Mouse (Mus musculus) heart, postnatal 0 days (tissue): ENCODE measurements around the gene Prkaa2. TPM values are rescaled to one million over a fixed set of nuclear protein-coding genes. Genes with fewer than 3 reads are reported as not detected.

Experiments
- ATAC-seq: fragments of 200-750 bp; cut with Nextera tagmentation; 2 replicates; pipeline ENCODE4 v1.8.0; 2017; ENCODE audit warnings: low read depth, moderate number of reproducible peaks, moderate library complexity; ENCODE audit not compliant: insufficient read depth
- DNase-seq: peaks from one replicate; pipeline ENCODE4 v3.0.0-alpha.2; 2016; ENCODE audit warnings: low spot score
- H3K27ac ChIP-seq: fragments of 300-500 bp; sonication (generic); 2 replicates; pipeline ENCODE4 v1.5.1; 2014; ENCODE audit warnings: low read depth, mild to moderate bottlenecking
- H3K27me3 ChIP-seq: fragments of 300-500 bp; sonication (generic); 2 replicates; pipeline ENCODE4 v1.6.1; 2014; ENCODE audit warnings: low read length, mixed read lengths; ENCODE audit not compliant: control insufficient read depth, insufficient read depth
- H3K36me3 ChIP-seq: fragments of 300-500 bp; sonication (generic); replicated peaks from 2 replicates; pipeline ENCODE4 v1.6.1; 2014; ENCODE audit warnings: low read length, mixed read lengths; ENCODE audit not compliant: control insufficient read depth, insufficient read depth
- H3K4me1 ChIP-seq: fragments of 300-500 bp; sonication (generic); 2 replicates; pipeline ENCODE4 v1.6.1; 2014; ENCODE audit warnings: antibody characterized with exemption; ENCODE audit not compliant: control insufficient read depth, insufficient read depth
- H3K4me2 ChIP-seq: fragments of 300-500 bp; sonication (generic); 2 replicates; pipeline ENCODE4 v1.6.1; 2014; ENCODE audit warnings: low read depth, mild to moderate bottlenecking, low read length, moderate library complexity
- H3K4me3 ChIP-seq: fragments of 300-500 bp; sonication (generic); 2 replicates; pipeline ENCODE4 v1.5.1; 2014; ENCODE audit warnings: low read depth, low read length
- H3K9ac ChIP-seq: fragments of 300-500 bp; sonication (generic); replicated peaks from 2 replicates; pipeline ENCODE4 v1.6.1; 2014; ENCODE audit warnings: low read depth, low read length, mixed read lengths
- H3K9me3 ChIP-seq: fragments of 300-500 bp; sonication (generic); replicated peaks from 2 replicates; pipeline ENCODE4 v1.6.1; 2016; ENCODE audit warnings: low read length; ENCODE audit not compliant: control insufficient read depth
- CTCF ChIP-seq: IDR thresholded peaks from 2 replicates; pipeline ENCODE4 v1.5.1; 2016; ENCODE audit warnings: antibody characterized with exemption, control low read depth, low read depth
- EP300 ChIP-seq: IDR thresholded peaks from 2 replicates; pipeline ENCODE4 v1.6.1; 2016; ENCODE audit warnings: antibody characterized with exemption, low read depth
- WGBS: fragments of 180-500 bp; shearing (Covaris S2); extraction: QIAGEN DNeasy Blood & Tissue Kit; methylation state at CpG from one replicate; pipeline ENCODE4 v1.1.7; 2014; 5-methylcytosine and 5-hydroxymethylcytosine counted together
- polyA plus RNA-seq: library from polyadenylated mRNA; unstranded; fragments of >200 nt; fragmentation: Nextera tagmentation; extraction: Ambion mirVana; gene quantifications from 2 replicates; pipeline ENCODE4 v1.2.1, GENCODE M21; 2015
- total RNA-seq: library from RNA; depleted of rRNA; stranded (reverse); fragments of >200 nt; gene quantifications from 2 replicates; pipeline ENCODE4 v1.2.3, GENCODE M21; 2014; ENCODE audit warnings: low replicate concordance; rRNA removed

Prkaa2 gene
- total and polyA plus RNA-seq, 2 experiments from 2014 or later: 35.6 to 64.3 TPM

DNA sequence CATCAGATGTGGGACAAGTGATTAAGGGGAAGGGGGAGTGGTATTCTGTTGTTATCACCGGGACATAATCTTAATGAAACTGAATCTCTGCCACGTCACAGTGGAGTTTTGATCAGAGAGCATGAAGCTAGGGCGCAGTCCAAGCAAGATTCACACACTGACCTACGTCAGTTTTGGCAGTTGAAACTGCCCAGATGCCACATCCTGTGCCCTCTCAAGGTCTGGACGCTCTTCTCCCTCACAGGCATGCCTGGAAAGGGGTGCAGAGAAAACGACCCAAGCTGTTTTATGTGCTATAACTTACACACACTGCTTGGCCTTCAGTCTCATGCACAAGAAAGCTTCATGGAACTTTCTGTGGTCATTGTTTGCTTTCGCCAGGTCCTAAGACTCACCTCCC lies 122.1 kb downstream of the Prkaa2 start:
- ATAC-seq (no peak), DNase-seq (no peak)
- TF ChIP-seq CTCF (no peak), EP300 (no peak)
- 55% methylated on average over 7 of the region's 7 CpGs for WGBS
- Histone ChIP-seq H3K4me3 (no peak overlapping the region), H3K9ac (no peak overlapping the region), H3K4me1 (peaks cover 3% of the 10 kb centered on the region; the same call in 1 of the 2 replicates), H3K36me3 (no peaks in the 10 kb centered on the region), H3K27me3 (no peaks in the 10 kb centered on the region), H3K9me3 (no peaks in the 10 kb centered on the region), H3K27ac (no peak overlapping the region), H3K4me2 (no peak overlapping the region)

- no peak for ATAC-seq
- H3K27ac ChIP-seq: no peak overlapping the region
- H3K9ac ChIP-seq: no peak overlapping the region
- no peak overlapping the region for H3K4me2 ChIP-seq
- WGBS: 83% methylated on average over 5 of the region's 5 CpGs
- no peak overlapping the region for H3K4me3 ChIP-seq
- no peaks in the 10 kb centered on the region for H3K36me3 ChIP-seq
- no peak for TF ChIP-seq CTCF
- TF ChIP-seq EP300: no peak
- no peaks in the 10 kb centered on the region for H3K27me3 ChIP-seq
- no peaks in the 10 kb centered on the region for H3K9me3 ChIP-seq
- no peak for DNase-seq
- H3K4me1 ChIP-seq: peaks cover 3% of the 10 kb centered on the region; the same call in 1 of the 2 replicates
Observed at GRCm38 (mm10) chr4:104985960-104986632, 123.6 kb downstream of the Prkaa2 start.

Other genes starting within 250 kb of the Prkaa2 start
- gene C8a, start 233.5 kb downstream of the Prkaa2 start, total RNA-seq: not detected in 2 replicates
- not detected in 2 replicates for gene C8a, start 233.5 kb downstream of the Prkaa2 start, polyA plus RNA-seq
- not detected in 2 replicates for gene Fyb2, start 196.4 kb downstream of the Prkaa2 start, total RNA-seq
- gene Fyb2, start 196.4 kb downstream of the Prkaa2 start, polyA plus RNA-seq: not detected in 2 replicates
- 57.0 and 65.5 TPM in 2 replicates for gene Plpp3, start 47.5 kb upstream of the Prkaa2 start, total RNA-seq
- 56.4 and 64.1 TPM in 2 replicates for gene Plpp3, start 47.5 kb upstream of the Prkaa2 start, polyA plus RNA-seq